Mouse (Mus musculus): ENCODE results near the gene Capn7. TPM values are rescaled to one million over a fixed set of nuclear protein-coding genes. Genes with fewer than 3 reads are reported as not detected.

The Capn7 gene
- total RNA-seq (2022) = 10 to 100 TPM; 30.4 to 33.8 (median 31.8) TPM

DNA sequence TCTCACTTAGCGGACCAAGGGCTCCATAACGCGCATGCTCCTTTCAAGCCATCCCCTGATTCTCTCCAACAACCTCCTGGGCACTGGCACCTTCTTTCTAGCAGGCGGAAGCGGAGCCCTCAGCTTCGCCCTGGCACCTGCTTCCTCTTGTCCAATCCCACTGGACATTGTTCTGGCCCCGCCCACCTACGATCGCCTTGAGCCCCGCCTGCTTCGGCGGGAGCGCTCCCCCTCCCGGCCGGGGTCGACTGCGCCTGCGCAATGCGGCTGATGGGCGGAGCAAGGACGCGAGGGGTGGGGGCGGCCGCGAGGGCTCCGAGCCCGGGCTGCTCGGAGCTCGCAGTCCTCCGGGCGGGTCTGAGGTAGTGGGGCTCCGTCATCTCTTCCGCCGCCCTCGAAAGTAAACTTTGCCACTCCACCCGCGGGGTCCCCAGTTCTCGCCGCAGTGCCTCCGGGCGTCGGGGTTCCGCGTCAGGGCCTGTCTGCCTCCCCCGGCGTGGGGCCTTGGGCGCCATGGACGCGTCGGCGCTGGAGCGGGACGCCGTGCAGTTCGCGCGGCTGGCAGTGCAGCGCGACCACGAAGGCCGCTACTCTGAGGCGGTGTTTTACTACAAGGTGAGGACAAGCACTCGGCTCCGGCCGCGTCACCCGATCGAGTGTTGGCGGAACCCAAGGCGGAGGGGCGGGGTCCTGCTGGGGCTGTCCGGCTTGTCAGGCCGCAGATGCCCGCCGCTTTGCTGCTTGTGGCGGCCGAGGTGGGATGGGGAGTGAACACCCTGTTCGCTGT lies at the start of gene Capn7:
TSS of gene Capn7 (plus strand) at position 270 of the 787 bp plus-strand sequence.
- peak; percentile 90 to 97 for DNase-seq (ENCODE audit: low spot score in 2 of 2)

DNA sequence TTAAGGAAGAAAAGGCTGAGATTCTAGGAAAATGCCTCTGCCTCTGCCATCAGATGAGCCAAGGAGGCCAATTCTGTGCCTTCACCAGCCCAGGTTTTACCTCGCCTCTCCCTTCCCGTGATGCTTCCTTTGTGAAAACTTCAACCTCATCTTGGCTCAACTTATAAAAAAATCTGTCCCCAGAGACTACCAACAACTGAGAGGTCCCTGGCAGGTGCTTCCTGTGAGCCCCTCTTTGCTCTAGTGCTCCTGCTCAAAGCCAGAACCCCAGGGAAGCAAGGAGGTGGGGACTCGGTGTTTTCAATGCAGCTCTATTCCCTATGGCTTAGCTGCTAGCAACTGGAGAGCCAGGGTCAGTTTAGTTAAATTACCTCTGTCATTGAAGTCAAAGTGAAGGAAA lies 23.2 kb upstream of the Capn7 start:
- DNase-seq (ENCODE audit: low spot score in 2 of 2) = no peak

GRCm38 (mm10) chr14:31316613-31317012 lies 19.8 kb upstream of the Capn7 start:
- no peak for DNase-seq (ENCODE audit: low spot score in 2 of 2)

DNA sequence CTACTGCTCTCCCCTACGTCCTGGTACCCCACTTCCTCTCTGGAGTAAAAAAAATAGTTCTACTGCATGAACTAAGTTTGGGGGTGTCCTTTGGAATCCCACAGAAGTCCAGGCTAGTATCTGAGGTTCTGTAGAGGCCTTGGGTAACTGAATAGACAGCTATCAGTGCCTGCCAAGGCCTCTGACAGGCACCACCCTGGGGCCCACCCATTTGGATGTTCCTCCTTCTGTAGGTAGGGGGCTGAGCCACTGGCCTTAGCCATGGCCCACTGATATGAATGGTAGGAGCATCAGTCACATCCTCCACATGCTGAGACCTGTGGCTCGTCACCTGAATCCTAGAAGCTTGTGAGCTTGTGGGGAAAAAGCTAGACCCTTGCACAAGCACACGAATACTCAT lies 18.7 kb upstream of the Capn7 start:
- DNase-seq (ENCODE audit: low spot score in 2 of 2) = no peak

DNA sequence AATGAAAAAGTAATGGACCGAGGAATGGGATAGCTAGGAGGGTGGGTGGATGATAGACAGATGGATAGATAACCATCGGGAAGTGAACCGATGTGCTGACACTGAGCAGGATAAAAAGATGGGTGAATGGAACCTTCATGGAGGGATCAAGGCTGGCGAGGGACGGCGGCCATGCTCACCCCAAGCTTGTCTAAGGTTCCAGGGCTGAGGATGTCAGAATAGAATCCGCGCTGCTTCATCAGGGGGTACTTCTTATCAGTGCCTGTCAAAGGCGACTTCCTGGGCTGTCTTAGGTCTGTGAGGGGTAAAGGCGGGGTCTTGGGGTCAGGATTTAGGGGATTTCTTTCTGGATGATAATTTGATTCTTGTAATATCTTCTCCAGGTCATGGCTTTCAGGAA lies 16.9 kb upstream of the Capn7 start:
- DNase-seq (ENCODE audit: low spot score in 2 of 2) = no peak

DNA sequence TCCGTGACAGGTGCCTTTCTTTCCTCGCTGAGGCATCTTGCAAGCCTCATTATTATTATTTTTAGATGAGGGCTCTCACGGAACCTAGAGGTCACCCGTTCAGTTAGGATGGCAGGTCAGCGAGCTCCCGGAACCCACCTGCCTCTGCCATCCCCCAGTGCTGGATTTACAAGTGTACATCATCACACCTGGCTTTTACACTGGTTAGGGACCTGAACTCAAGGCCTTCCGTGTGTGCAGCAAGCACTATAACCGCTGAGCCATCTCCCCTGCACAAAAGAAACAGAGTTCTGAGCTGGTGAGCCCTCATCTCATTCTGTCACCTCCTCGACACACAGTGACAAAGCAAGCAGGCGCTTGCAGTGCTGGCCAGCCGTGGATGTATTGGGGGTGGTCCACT lies 15.3 kb upstream of the Capn7 start:
- DNase-seq (ENCODE audit: low spot score in 2 of 2) = no peak

GRCm38 (mm10) chr14:31322191-31322590 lies 14.2 kb upstream of the Capn7 start:
- DNase-seq (ENCODE audit: low spot score in 2 of 2) = no peak

DNA sequence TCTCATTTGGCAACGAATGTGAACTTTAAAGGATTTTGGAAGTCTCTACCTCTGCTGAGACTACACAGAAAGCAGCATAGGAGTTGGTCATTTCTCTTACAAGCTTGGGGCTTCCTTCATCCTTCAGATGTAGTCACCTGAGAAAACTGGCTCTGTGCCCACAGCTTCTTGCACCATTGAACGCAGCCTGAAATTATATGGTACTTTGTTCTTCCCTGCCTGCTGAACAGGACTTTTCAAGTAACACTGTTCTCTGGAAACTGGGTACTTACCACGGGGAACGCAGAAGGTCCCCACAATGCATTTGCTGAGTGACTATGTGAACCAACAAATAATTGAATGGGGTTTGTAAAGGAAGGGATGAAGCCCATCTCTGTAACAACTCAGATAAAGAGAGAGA lies 13.2 kb upstream of the Capn7 start:
- DNase-seq (ENCODE audit: low spot score in 2 of 2) = no peak

DNA sequence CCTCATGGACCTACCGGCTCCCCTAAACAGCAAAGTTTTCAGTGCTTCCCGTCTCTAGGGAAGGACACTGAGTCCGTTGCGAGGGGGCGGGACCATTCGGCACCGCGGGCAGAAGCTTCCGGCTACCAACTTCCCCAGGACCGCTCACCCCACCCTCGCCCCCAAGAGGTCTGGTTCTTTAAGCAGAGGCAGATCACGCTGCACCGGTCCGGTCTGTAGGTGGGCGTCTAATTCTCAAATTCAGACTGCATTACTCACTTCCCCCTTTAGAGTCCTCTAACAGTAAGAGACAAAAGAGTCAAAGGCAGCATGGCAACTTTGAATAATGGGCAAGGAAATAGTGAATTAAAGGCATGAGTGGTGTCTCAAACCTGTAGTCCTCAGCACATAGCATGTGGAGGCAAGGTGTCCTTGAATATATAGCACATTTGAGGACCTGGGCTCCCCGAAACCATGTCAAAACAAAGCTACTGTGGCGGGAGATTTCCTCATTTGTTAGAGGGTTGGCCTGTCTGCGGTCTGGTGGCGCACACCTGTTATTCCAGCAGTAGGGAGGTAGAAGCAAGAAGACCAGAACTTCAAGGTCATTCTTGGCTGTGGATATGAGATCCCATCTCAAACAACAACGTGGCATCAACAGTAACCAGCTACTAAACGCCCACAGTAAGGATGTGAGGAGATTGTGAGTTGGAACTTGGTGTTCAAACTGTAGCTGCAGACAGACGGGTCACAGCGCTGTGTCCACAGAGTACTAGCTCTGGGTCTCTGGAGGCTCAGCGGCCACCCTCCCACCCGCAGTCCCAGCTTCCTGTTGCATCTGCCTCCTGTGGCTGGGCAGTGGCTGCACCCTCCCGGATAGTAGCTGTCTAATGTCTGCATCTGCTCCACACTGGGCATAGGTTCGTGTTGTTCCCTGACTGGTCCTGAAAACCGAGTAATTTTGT lies 12.3 kb upstream of the Capn7 start, which contains the start of gene Dnah1:
TSS of gene Dnah1 (minus strand) at position 48 of the 944 bp plus-strand sequence.
- no peak for DNase-seq (ENCODE audit: low spot score in 2 of 2)

GRCm38 (mm10) chr14:31324851-31325250 lies 11.6 kb upstream of the Capn7 start:
- no peak for DNase-seq (ENCODE audit: low spot score in 2 of 2)

DNA sequence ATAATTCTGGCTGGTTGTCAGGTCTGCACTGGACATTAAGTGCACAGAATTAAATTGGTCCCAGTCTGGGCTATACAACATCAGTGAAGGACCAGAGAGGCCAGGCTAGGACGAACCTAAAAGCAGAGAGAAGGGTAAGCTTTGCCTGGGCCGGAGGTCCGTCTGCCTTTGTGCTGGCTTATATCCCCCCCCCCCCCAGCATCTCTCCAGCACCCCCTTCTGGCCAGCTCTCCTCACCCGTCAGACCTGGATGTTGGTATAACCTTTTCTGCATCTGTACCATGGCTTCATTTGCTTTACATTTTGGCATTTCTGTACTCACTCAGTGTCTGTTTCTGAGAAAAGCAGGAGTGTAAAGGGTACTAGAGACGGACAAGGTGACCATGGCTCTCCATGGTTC lies 10.9 kb upstream of the Capn7 start:
- no peak for DNase-seq (ENCODE audit: low spot score in 2 of 2)

GRCm38 (mm10) chr14:31326770-31327169 lies 9.7 kb upstream of the Capn7 start:
- DNase-seq (ENCODE audit: low spot score in 2 of 2) = no peak

- DNase-seq (ENCODE audit: low spot score in 2 of 2) = no peak
These were observed 9.2 kb upstream of the Capn7 start for GRCm38 (mm10) chr14:31327196-31327595.

DNA sequence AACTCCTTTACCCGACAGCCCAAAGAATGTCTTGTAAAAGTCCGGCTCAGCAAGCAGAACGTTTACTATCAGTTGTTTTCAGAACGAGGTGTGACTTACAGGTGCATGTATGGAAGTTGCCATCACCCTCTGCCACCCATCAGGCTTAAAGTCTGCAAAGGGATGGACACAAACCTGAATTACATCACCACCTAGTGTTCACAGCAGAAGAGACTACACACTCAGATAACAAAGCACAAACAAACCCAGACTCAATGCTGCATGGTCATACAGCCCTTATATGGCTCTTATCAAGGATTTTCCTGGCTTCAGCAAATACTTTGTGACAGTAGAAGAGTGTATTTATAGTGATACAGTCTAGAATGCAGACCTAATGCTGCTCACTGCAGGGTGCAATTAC lies 8.8 kb upstream of the Capn7 start:
- no peak for DNase-seq (ENCODE audit: low spot score in 2 of 2)

- DNase-seq (ENCODE audit: low spot score in 2 of 2) = no peak
These were observed 6.7 kb upstream of the Capn7 start for GRCm38 (mm10) chr14:31329741-31330140.

DNA sequence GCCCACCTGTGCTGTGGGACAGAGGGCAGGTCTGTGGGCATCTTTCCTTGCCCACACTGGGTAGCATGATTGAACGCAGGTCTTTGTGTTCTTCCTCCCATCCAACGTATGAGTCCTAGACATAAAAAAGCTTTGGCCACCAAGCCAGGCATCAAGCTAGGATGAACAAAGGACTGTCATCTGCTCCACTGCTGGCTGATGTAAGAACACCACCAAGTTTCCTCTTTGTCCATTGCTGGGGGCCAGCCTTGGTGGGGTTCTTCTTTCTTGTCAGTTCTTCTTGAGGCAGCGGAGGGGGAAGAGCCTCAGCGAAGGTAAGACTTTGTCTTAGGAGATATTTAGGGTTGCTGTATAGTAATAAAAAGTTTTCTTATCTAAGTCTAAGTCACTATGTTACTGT lies 5.5 kb upstream of the Capn7 start:
- DNase-seq (ENCODE audit: low spot score in 2 of 2) = no peak

DNA sequence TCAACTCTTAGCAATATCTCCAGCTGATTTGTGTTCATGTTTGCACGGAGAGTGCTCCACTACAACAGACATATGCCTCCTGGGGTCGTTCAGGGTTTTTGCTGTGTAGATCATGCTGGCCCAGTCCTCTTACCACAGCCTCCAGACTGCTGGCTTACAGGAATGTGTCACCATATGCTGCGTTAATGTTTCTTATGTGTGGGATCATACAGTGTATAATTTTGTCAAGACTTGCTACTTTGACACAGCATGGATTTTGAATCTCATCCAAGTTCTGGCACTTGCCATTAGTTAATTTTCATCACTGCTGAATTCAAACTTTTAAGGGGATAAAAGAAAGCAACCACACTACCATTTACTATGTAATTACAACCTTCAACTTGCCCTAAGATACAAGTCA lies 673 bp upstream of the Capn7 start:
- DNase-seq (ENCODE audit: low spot score in 2 of 2) = no peak

DNA sequence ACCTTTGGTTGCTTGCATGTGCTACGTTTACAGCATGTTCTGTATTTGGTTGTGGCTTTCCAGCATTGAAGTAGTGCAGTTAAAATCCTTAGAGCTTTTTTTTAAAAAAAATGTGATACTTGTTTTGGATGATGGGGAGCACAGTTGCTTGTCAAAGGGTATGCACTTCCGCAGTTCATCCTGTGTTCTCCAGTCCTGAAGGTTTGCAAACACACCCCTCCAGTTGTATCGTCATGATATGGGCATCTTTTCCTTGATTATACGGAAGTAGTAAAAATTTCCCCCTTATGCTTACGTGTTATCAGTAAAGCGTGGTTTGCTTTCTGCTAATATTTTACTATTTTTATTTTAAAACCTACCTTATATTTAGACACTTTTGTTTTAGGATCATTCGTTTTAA lies 968 bp downstream of the Capn7 start:
- DNase-seq (ENCODE audit: low spot score in 2 of 2) = no peak

GRCm38 (mm10) chr14:31337947-31338346 lies 1.5 kb downstream of the Capn7 start:
- DNase-seq (ENCODE audit: low spot score in 2 of 2) = no peak

DNA sequence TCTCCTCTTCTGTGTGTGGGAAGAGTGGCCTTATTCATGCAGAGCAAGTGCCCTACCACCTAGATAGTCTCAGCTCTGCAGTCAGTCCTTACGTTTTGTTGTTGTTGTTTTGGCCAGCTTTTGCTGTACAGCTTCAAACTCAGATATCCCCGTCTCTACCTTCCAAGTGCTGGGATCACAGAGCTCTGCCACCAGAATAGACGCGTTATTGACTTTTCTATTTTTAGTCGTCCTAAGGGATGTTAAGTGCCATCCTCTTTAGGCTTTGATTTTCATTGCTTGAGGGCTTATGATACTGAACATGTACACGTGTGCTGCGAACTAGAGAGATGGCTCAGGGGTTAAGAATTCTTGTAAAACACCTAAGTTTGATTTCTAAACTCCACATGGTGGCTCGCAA lies 6.8 kb downstream of the Capn7 start:
- no peak for DNase-seq (ENCODE audit: low spot score in 2 of 2)

DNA sequence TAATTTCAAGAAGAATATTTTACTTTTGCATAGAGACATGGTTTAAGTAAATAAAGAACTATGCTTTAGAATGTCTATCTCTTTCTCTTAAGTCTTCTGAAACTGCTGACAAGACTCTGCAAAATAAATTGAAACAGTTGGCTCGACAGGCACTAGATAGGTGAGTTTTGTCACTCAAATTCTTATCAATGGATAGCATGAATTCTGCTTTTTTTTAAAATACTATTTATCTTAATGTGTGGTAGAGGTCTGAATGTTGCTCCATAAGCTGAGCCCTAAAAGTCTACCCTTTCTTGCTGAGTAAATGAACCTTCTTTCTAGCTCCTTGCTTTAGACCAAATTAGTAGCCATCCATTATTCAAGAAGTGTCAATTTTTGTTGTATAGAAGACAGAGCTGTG lies 8.9 kb downstream of the Capn7 start:
- no peak for DNase-seq (ENCODE audit: low spot score in 2 of 2)

- DNase-seq (ENCODE audit: low spot score in 2 of 2) = no peak
These were observed 25.8 kb downstream of the Capn7 start for GRCm38 (mm10) chr14:31362236-31362635.

All from left cerebral cortex, adult 8-10 months (tissue).